23 mouse cellular contexts compared by ENCODE assay signal in genomic region chr2:5677472-5677871, GRCm38 (mm10).
"Had no signal": no experiment of that assay in that cellular context is flagged by ENCODE, and none has a peak within 500 bp of the region (broad histone marks: within the 10 kb centered on the region; RNA-seq: fewer than 3 reads in every experiment).

No protein-coding gene starts in this region.

- H3K27me3 ChIP-seq: heart, embryonic 13.5 days; heart, embryonic 15.5 days; hindbrain, embryonic 13.5 days; hindbrain, embryonic 15.5 days; limb, embryonic 13.5 days; limb, embryonic 15.5 days; liver, embryonic 12.5 days had no signal

- H3K4me2 ChIP-seq: heart, embryonic 11.5 days; heart, embryonic 13.5 days; heart, embryonic 15.5 days; hindbrain, embryonic 13.5 days; hindbrain, embryonic 15.5 days; limb, embryonic 15.5 days; liver, embryonic 12.5 days had no signal

- ATAC-seq: hindbrain, postnatal 0 days; liver, embryonic 12.5 days had no signal

- H3K4me3 ChIP-seq: heart, adult 2 months; heart, embryonic 13.5 days; heart, embryonic 15.5 days; hindbrain, embryonic 13.5 days; hindbrain, embryonic 15.5 days; layer of hippocampus, adult 2 months; left cerebral cortex, adult 2 months; limb, embryonic 13.5 days; limb, embryonic 15.5 days; liver, embryonic 12.5 days had no signal

- H3K36me3 ChIP-seq: heart, embryonic 13.5 days; heart, embryonic 15.5 days; hindbrain, embryonic 13.5 days; hindbrain, embryonic 15.5 days; limb, embryonic 13.5 days; limb, embryonic 15.5 days; liver, embryonic 12.5 days had no signal

- H3K27ac ChIP-seq: heart, adult 2 months; heart, embryonic 13.5 days; heart, embryonic 15.5 days; hindbrain, embryonic 13.5 days; hindbrain, embryonic 15.5 days; hindbrain, postnatal 0 days; liver, embryonic 12.5 days had no signal

- DNase-seq: gastrocnemius, postnatal 14 days; gastrocnemius, postnatal 36 days; heart, adult 11 months; heart, postnatal 14 days; heart, postnatal 36 days; kidney, adult 18-20 months; kidney, adult 8-10 months; kidney, postnatal 10 days; kidney, postnatal 25 days; kidney, postnatal 4 days; left cerebral cortex, postnatal 4 days had no signal

- H3K9me3 ChIP-seq: heart, embryonic 13.5 days; heart, embryonic 15.5 days; hindbrain, embryonic 13.5 days; hindbrain, embryonic 15.5 days; limb, embryonic 13.5 days; limb, embryonic 15.5 days; liver, embryonic 12.5 days had no signal

- H3K9ac ChIP-seq: heart, embryonic 13.5 days; heart, embryonic 15.5 days; hindbrain, embryonic 13.5 days; hindbrain, embryonic 15.5 days; limb, embryonic 13.5 days; limb, embryonic 15.5 days; liver, embryonic 12.5 days had no signal
